Mouse (Mus musculus) heart, embryonic 16.5 days (tissue): Measurements from ENCODE around the gene Cacna1a. TPM values are rescaled to one million over a fixed set of nuclear protein-coding genes. Genes with fewer than 3 reads are reported as not detected.

Source experiments
- ATAC-seq: fragments of 200-750 bp; cut with Nextera tagmentation; replicated peaks from 2 replicates; pipeline ENCODE4 v1.8.0; 2017; ENCODE audit warnings: moderate number of reproducible peaks; ENCODE audit not compliant: insufficient read depth, low FRiP score; ENCODE audit errors: extremely low read depth
- H3K27ac ChIP-seq: fragments of 300-500 bp; sonication (generic); 2 replicates; pipeline ENCODE4 v1.5.1; 2014; ENCODE audit warnings: mild to moderate bottlenecking, low read length, control low read depth, moderate library complexity
- H3K27me3 ChIP-seq: fragments of 300-500 bp; sonication (generic); 2 replicates; pipeline ENCODE4 v1.6.1; 2014; ENCODE audit warnings: low read length, mixed read lengths; ENCODE audit not compliant: control insufficient read depth, insufficient read depth
- H3K36me3 ChIP-seq: fragments of 300-500 bp; sonication (generic); 2 replicates; pipeline ENCODE4 v1.6.1; 2014; ENCODE audit not compliant: control insufficient read depth, insufficient read depth
- H3K4me1 ChIP-seq: fragments of 300-500 bp; sonication (generic); 2 replicates; pipeline ENCODE4 v1.6.1; 2014; ENCODE audit warnings: low read length, mixed read lengths; ENCODE audit not compliant: control insufficient read depth, insufficient read depth
- H3K4me2 ChIP-seq: fragments of 300-500 bp; sonication (generic); 2 replicates; pipeline ENCODE4 v1.6.1; 2014; ENCODE audit warnings: low read depth, mild to moderate bottlenecking, control low read depth, low read length
- H3K4me3 ChIP-seq: fragments of 300-500 bp; sonication (generic); 2 replicates; pipeline ENCODE4 v1.5.1; 2014; ENCODE audit warnings: mild to moderate bottlenecking, control low read depth, low read length
- H3K9ac ChIP-seq: fragments of 300-500 bp; sonication (generic); 2 replicates; pipeline ENCODE4 v1.6.1; 2014; ENCODE audit warnings: low read length, control low read depth
- H3K9me3 ChIP-seq: fragments of 300-500 bp; sonication (generic); replicated peaks from 2 replicates; pipeline ENCODE4 v1.6.1; 2016; ENCODE audit warnings: low read length; ENCODE audit not compliant: control insufficient read depth
- WGBS: fragments of 180-500 bp; shearing (Covaris S2); extraction: QIAGEN DNeasy Blood & Tissue Kit; methylation state at CpG from one replicate; pipeline ENCODE4 v1.1.7; 2014; 5-methylcytosine and 5-hydroxymethylcytosine counted together
- polyA plus RNA-seq: library from polyadenylated mRNA; unstranded; fragments of >200 nt; fragmentation: Nextera tagmentation; extraction: Ambion mirVana; gene quantifications from 2 replicates; pipeline ENCODE4 v1.2.1, GENCODE M21; 2015

Cacna1a gene
- polyA plus RNA-seq, 1 experiment from 2014 or later = 6.9 TPM

DNA sequence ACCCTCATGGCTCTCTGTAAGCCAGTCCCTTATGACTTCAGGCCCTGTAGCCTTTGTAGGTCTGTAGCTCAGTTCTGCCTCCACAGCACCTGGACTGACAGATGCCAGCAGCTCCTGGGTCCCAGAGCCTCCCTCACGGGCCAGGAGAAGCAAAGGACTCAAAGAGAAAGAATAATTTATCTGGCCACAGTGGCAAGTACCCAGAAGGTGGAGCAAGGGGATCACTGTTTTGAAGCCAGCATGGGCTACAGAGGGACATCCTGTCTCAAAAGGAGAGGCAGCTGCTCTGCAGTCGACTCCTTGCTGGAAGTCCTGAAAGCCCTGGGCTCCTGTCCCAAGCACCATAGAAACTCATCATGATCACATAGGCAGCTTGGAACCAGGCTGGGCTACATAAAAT lies 198.0 kb downstream of the Cacna1a start:
- Histone ChIP-seq H3K4me3 (no peak overlapping the region), H3K27ac (no peak overlapping the region), H3K9me3 (0 out of 2 replicates have a peak, but pooled peaks cover 2% of the 10 kb centered on the region), H3K4me2 (no peak overlapping the region), H3K9ac (no peak overlapping the region), H3K27me3 (no peaks in the 10 kb centered on the region), H3K4me1 (peaks cover 5% of the 10 kb centered on the region), H3K36me3 (no peaks in the 10 kb centered on the region)
- 63% methylated on average over 2 of the region's 2 CpGs for WGBS
- ATAC-seq = no peak

DNA sequence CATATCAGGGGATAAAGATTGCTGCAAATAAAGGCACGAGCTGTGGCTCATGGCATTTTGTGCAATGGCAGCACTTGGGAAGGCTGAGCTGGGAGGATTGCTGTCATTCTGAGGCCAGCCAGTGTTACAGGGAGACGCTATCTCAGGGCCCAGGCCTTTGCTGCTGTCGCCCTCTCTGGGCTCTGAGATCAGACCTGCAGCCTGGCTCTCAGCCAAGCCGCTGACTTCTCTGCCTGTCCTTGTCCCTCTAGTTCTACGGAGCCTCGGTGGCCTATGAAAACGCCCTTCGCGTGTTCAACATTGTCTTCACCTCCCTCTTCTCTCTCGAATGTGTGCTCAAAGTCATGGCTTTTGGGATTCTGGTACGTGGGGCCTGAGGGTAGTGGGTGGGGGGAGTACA lies 200.3 kb downstream of the Cacna1a start:
- Histone ChIP-seq H3K9ac (no peak overlapping the region), H3K9me3 (0 out of 2 replicates have a peak, but pooled peaks cover 2% of the 10 kb centered on the region), H3K4me2 (no peak overlapping the region), H3K36me3 (no peaks in the 10 kb centered on the region), H3K27me3 (no peaks in the 10 kb centered on the region), H3K4me1 (peaks cover 5% of the 10 kb centered on the region), H3K27ac (no peak overlapping the region), H3K4me3 (no peak overlapping the region)
- ATAC-seq = peak; percentile 86
- WGBS = 34% methylated on average over 11 of the region's 11 CpGs

DNA sequence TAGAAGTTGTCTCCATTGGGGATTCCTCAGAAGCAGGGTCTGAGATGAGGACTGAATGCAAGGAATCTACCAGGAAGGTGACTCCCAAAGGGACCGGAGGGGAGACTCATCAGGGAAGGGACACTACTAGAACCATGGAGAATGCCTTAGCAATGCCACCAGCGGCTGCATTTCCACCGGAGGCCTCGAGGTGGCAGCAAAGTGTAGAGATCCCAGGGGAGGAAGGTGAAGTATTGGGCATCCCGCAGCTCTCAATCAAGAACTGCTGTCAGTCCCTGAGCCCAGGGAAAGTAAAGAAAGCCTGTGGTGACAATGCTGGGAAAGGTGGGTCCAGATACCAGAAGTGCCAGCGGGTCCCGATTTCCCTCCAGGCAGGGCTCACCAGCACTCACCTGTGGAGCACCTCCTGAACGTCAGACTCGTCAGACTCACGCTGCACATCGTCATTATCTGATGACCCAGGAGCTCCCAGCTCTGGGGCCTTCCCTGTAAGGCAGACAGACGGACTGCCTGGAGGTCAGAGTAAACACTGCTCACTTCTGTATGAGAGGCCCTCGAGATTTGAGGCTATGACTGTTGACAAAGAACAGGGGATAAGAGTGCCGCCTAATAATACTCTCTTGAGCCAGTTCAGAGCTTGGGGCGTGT lies 203.9 kb downstream of the Cacna1a start:
- 0 out of 2 replicates have a peak, but pooled peaks cover 3% of the 10 kb centered on the region for H3K9me3 ChIP-seq
- H3K27ac ChIP-seq = no peak overlapping the region
- H3K36me3 ChIP-seq = no peaks in the 10 kb centered on the region
- H3K4me1 ChIP-seq = peaks cover 5% of the 10 kb centered on the region
- no peak overlapping the region for H3K4me2 ChIP-seq
- no peak overlapping the region for H3K9ac ChIP-seq
- no peaks in the 10 kb centered on the region for H3K27me3 ChIP-seq
- 9% methylated on average over 15 of the region's 15 CpGs for WGBS
- H3K4me3 ChIP-seq = no peak overlapping the region
- ATAC-seq = no peak

DNA sequence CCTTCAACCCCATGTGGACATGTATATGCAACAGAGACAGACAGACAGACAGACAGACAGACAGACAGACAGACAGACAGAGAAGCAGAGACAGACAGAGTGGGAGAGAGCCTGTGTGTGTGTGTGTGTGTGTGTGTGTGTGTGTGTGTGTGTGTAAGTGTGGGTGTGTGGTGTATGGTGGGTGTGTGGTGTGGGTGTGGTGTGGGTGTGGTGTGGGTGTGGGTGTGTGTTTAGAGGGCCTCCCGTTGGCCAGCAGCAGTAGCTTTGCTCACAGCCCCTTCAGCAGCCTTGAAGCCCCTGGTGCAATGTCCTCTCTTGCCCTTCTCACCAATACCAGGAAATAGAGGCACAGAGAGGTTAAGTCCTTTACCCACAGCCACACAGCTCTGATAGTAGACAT lies 204.9 kb downstream of the Cacna1a start:
- ATAC-seq = no peak
- 69% methylated on average over 1 of the region's 1 CpGs for whole genome bisulfite sequencing

DNA sequence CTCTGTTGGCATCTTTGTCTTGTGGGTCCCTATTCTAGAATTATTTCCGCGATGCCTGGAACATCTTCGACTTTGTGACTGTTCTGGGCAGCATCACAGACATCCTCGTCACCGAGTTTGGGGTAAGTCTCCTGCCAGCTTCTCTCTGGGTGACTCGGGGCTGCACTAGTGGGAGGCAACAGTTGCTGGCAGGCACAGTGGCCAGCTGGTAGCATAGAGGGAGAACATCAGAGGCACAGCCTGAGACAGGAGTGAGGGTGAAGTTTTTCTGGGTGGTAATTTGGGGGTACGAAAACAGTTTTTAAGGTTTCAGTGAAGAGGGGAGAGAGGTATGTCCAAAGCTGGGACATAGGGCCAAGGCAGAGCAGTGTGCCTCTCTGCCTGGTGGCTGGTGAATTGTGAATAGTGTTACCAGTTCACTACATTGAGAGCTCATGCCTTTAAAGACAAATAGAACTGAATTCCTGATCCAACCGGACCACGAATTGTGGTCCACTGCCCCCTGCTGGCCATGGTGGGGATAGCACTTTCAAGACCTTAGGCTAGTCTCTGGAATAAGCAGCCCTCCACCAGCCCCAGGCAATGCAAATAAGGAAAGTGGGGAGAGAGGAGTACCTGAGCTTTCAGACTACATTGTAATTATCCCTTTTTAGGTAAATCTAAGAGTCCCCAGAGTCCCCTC lies 206.0 kb downstream of the Cacna1a start:
- H3K9ac ChIP-seq = no peak overlapping the region
- no peak overlapping the region for H3K4me3 ChIP-seq
- H3K27me3 ChIP-seq = no peaks in the 10 kb centered on the region
- no peak for ATAC-seq
- WGBS = 63% methylated on average over 9 of the region's 9 CpGs
- peaks cover 2% of the 10 kb centered on the region for H3K4me1 ChIP-seq
- H3K4me2 ChIP-seq = no peak overlapping the region
- no peak overlapping the region for H3K27ac ChIP-seq
- H3K36me3 ChIP-seq = no peaks in the 10 kb centered on the region
- H3K9me3 ChIP-seq = 0 out of 2 replicates have a peak, but pooled peaks cover 3% of the 10 kb centered on the region

More for the DNA sequence above, 204.9 kb downstream of the Cacna1a start:
- Histone ChIP-seq H3K27me3 (no peaks in the 10 kb centered on the region), H3K4me1 (peaks cover 5% of the 10 kb centered on the region), H3K36me3 (no peaks in the 10 kb centered on the region), H3K4me2 (no peak overlapping the region), H3K9ac (no peak overlapping the region), H3K27ac (no peak overlapping the region), H3K9me3 (0 out of 2 replicates have a peak, but pooled peaks cover 3% of the 10 kb centered on the region), H3K4me3 (no peak overlapping the region)

DNA sequence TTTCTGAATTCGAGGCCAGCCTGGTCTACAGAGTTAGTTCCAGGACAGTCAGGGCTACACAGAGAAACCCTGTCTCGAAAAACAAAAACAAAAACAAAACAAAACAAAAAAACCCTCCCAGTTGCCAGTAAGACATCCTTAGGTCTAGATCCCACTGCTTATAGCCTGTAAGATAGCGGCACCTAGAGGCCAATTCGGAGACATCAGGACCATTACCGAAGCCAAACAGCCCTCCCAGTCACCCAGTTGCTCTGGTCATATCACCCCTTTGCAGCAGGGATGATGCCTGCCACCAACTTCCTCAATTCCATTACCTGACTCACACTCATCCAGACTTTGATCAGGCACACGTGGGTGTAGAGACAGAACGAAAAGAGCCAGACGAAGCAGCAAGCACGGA lies 207.4 kb downstream of the Cacna1a start:
- WGBS = 18% methylated on average over 9 of the region's 9 CpGs

DNA sequence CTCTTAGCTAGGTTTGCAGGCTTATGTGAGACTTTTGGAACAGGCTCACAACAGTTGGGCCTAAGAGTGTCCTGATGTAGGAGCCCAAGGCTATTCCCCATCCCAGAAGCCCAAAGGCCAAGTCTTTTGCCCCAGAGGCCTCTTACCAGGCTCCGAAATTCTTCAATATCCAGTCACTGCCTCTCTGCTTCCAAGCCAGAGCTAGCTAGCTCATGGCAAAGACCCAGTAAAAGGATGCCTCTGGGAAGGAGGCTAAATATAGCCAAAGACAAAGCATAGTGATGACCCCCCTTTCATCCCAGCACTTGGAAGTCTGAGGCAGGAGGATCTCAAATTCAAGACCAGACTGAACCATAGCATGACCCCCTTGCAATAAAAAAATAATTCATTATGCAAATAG lies 211.2 kb downstream of the Cacna1a start:
- Histone ChIP-seq H3K4me2 (no peak overlapping the region), H3K36me3 (no peaks in the 10 kb centered on the region), H3K4me3 (no peak overlapping the region), H3K27ac (no peak overlapping the region), H3K9me3 (0 out of 2 replicates have a peak, but pooled peaks cover 3% of the 10 kb centered on the region), H3K27me3 (peaks cover 6% of the 10 kb centered on the region), H3K4me1 (peaks cover 21% of the 10 kb centered on the region), H3K9ac (no peak overlapping the region)
- 93% methylated on average over 1 of the region's 1 CpGs for WGBS
- no peak for ATAC-seq

More for the DNA sequence above, 207.4 kb downstream of the Cacna1a start:
- no peak overlapping the region for H3K4me3 ChIP-seq
- peaks cover 2% of the 10 kb centered on the region; the same call in 1 of the 2 replicates for H3K27me3 ChIP-seq
- no peak overlapping the region for H3K9ac ChIP-seq
- H3K4me2 ChIP-seq = no peak overlapping the region
- no peaks in the 10 kb centered on the region for H3K36me3 ChIP-seq
- 0 out of 2 replicates have a peak, but pooled peaks cover 3% of the 10 kb centered on the region for H3K9me3 ChIP-seq
- ATAC-seq = 0 out of 2 replicates have a peak, but pooled peaks have one; percentile 37
- H3K27ac ChIP-seq = no peak overlapping the region
- H3K4me1 ChIP-seq = peaks cover 10% of the 10 kb centered on the region

DNA sequence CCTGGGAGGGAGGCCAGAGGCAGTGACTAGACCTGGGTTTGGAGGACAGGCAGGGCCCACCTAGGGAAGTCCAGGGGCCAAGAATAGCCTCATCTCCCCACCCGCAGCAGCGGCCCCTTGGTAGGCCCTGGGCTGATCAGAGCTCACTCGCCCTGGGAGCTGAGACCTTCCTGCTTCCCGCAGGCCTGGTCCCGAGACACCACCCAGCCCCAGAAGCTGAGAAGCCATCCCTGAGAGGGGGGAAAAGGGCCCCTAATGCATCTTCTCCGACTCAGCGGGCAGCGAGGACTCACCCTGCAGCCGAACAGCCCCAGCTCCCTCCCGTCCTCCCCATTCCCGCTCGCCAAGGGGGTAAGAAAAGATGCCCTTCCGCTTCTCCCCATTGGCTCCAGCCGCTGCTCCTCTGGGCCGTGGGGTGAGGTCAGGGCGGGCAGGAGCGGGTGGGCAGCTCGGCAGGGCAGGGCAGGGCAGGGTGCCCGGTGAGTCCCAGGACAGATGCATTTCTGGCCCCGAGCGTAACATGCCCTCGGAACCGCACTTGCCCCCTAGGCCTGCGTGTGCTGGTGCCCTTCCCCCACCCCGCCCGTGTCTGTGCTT lies 212.2 kb downstream of the Cacna1a start:
- no peaks in the 10 kb centered on the region for H3K36me3 ChIP-seq
- H3K9ac ChIP-seq = peak overlapping the region; percentile 74
- peak overlapping the region; percentile 70 for H3K4me2 ChIP-seq
- ATAC-seq = no peak
- WGBS = 19% methylated on average over 23 of the region's 26 CpGs
- peak overlapping the region; percentile 51 for H3K4me3 ChIP-seq
- 0 out of 2 replicates have a peak, but pooled peaks cover 3% of the 10 kb centered on the region for H3K9me3 ChIP-seq
- H3K27me3 ChIP-seq = peaks cover 6% of the 10 kb centered on the region
- 0 out of 2 replicates have a peak overlapping the region, but pooled peaks have one; percentile 27 for H3K27ac ChIP-seq
- peaks cover 21% of the 10 kb centered on the region for H3K4me1 ChIP-seq
